Mouse (Mus musculus) C2C12 (cell line): ENCODE results near the gene Psmd9.

Source experiments
- CEBPB ChIP-seq: IDR thresholded peaks from one replicate; pipeline ENCODE4 v1.6.1; 2011; ENCODE audit warnings: low read depth, mild to moderate bottlenecking, control low read depth, moderate library complexity
- CTCF ChIP-seq: IDR thresholded peaks from one replicate; pipeline ENCODE4 v1.5.1; 2011; ENCODE audit not compliant: control insufficient read depth, insufficient read depth, insufficient read length
- MAX ChIP-seq: IDR thresholded peaks from one replicate; pipeline ENCODE4 v1.6.1; 2011; ENCODE audit warnings: mild to moderate bottlenecking, control low read depth
- MYOD1 ChIP-seq: IDR thresholded peaks from one replicate; pipeline ENCODE4 v1.6.1; 2011; ENCODE audit warnings: low read depth; ENCODE audit not compliant: control insufficient read depth, insufficient read length
- MYOG ChIP-seq: IDR thresholded peaks from one replicate; pipeline ENCODE4 v1.6.1; 2011; ENCODE audit not compliant: control insufficient read depth, insufficient read length; ENCODE audit errors: extremely low read depth
- USF1 ChIP-seq: IDR thresholded peaks from one replicate; pipeline ENCODE4 v1.6.1; 2011; ENCODE audit warnings: low read depth, mild to moderate bottlenecking, control low read depth, moderate library complexity

- TF ChIP-seq MYOD1 (no peak), USF1 (no peak), CTCF (no peak), MAX (no peak), MYOG (no peak), CEBPB (no peak)
Observed at GRCm38 (mm10) chr5:123152901-123153300, 16.3 kb upstream of the Psmd9 start.
